Mouse (Mus musculus) spleen, embryonic (tissue): ENCODE data around the gene Uevld.
"Not testable (repeated sequence)": the region's sequence is repeated elsewhere in the genome, so short reads cannot be mapped to it uniquely, and the experiment has no call there.

ENCODE experiments used
- CTCF ChIA-PET: fragments of 350-600 bp; sonication (Branson Sonifier 250); formaldehyde crosslinking; loops from one replicate; lab custom pipeline; 2022; lab: Charles Lee

The Uevld gene

DNA sequence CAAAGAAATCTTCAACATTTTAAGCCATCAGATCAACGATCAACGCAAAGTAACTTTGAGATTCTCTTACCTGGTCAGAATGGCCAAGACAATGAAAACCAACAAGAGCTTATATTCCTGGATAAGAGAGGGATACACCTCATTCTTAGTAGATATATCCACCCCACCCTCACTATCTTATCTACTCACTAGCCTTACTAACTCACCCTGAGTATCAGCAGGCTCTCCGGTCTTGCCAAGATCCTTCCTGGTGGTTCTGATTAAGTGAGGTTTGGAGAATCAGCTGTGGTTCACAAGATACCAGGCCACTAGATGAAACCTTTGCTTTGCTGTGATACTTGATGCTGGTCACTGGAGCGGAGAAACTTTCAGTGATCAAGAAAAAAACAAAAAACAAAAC, 16.3 kb upstream of the Uevld start:
- CTCF ChIA-PET = no interaction called here

DNA sequence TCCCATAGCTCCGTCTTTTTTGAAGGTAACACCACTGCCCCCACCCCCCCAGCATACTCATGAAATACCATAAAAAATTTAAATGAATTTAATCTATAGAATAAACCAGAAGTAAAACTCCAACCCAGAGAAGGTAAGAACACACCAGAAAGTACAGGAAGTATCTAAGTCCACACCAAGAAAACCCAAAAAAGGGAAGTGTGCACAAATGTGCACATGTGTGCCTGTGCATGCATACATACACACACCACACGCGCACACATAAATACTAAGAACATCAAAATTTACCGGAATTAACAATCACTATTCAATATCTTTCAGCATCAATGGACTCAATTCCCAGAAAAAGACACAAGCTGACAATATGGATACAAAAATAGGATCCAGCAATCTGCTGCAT, 11.6 kb upstream of the Uevld start:
- CTCF ChIA-PET = interaction anchor here (0.7 kb wide), 1 partner anchor 373 kb away, joined by 5 read pairs; no protein-coding TSS in a partner anchor

DNA sequence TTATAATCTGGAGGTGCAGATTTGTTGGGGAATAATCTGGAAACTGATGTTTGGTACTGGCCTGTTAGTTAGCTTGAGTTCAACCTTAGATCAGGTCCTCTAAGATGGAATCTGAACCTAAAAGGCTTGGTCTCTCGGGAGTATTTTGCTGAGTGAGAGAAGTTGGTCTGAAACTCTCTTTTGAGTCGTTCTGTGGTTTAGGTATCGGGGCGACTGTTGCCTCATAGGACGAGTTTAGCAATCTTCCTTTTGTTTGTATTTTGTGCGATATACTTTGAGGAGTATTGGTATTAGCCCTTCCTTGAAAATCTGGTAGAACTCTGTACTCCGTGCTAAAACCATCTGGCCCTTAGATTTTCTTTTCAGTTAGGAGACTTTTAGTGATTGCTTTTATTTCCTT, 5.7 kb upstream of the Uevld start:
- CTCF ChIA-PET = interaction anchor here (0.6 kb wide), 1 partner anchor 1158 kb away, joined by 3 read pairs; no protein-coding TSS in a partner anchor

DNA sequence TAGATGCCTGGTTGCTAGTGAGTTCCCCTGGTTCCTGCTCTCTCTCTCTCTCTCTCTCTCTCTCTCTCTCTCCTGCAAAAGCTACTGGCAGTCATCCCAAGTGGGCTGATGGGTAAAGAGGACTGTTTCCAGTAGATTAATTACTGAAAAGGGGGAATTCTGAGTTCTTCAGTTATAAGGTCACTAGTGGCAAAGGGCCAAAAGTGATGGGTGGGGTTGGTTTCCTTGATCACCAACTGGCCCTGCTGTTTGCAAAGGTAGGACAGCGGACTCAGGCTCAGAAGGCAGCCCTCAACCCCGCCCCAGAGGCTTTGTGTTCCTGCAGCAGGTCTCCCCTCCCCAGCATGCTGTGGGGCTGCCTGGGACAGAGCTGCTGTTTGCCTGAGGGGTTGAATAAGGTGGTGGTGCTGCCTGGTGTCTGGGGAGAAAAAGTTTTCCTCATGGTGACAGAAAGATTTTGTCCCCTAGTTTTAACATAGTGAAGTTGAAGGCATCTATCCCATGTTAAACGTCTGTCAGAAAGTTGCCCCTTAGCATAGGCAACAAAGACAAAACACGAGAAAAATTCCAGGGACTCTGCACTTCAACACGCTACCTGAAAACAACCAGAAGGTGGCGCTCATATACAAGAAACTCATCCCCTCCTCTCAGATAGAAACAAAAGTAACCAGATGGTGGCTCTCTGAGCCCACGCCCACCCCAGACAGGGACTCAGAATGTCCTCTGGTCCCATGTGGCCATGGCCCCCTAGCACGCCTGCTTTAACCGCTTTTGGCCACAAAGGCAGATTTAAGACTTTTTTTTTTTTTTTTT, 4.7 kb upstream of the Uevld start:
- CTCF ChIA-PET = no interaction called here

DNA sequence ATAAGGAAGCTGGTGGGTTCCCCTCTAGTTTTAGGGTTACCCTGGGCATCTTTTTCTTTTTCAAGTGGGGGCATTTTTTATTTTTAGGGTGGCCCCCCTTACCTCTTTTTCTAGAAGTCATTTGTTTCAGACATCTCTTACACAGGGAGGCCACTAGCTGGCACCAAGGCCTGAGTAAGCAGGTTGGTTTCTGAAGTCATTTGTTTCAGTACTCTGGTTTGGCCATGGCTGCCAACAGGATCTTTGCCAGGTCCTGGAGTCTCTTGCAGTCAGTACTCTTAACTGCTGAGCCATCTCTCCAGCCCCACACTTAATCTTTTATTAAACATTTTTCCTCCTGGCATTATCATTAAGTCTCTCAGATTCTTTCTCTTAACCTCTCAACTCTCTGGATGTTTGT, 3.8 kb upstream of the Uevld start:
- CTCF ChIA-PET = no interaction called here

DNA sequence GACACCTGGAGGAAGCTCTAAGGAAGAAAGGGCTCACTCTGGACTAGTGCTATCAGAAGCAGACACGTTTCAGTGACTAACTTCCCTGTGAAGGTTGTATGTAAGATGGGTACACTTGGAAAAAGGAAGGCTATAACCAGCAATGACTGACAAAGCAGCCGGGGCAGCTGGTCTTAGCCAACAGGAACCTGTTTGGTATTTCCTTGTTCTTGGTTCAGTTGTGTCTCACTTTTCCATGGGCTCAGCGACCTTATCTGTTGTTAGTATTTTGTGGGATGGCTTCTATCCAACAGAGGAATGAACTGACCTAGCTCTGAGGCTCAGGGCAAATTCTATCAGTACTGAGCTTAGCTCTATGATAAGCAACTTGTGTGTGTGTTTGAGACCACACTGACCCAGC, 2.7 kb upstream of the Uevld start:
- CTCF ChIA-PET = interaction anchor here (0.6 kb wide), 1 partner anchor 188 kb away, joined by 4 read pairs; no protein-coding TSS in a partner anchor

DNA sequence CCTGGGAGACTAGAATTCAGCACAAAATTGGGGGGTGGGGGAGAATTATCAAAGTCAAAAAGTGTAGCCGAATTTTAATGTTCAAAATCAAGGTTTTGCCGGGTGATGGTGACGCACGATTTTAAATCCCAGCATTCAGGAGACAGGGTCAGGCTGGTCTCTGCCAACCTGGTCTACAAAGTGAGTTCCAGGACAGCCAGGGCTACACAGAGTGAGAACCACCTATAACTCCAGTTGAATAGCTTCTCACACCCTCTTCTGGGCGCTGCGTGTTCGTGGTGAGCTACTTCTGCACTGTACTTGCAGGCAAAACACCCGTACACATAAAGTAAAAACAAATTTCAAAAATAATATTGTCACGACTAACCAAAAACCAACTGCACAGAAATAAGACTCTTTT, 526 bp upstream of the Uevld start:
- CTCF ChIA-PET = interaction anchor here (0.7 to 0.9 kb wide), 2 partner anchors 49 to 191 kb away, joined by 3 to 14 read pairs; no protein-coding TSS in a partner anchor

DNA sequence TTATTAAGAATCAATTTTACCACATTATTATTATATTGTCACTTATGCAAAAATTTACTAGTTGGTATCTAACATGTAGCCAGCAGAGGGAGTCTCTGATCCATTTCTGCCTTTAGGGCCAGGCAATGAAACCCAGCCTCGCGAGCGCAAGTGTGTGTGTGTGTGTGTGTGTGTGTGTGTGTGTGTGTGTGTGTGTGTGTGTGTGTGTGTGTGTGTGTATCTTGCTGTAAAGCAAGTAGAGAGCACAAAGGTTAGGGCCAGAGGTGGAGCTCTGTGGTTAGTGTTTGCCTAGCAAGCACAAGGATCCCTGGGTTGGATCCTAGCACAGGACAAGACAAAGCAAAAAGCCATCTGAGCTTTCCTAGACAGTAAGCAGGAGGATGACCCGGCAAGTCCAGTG, 22.5 kb downstream of the Uevld start:
- CTCF ChIA-PET = interaction anchor here (0.6 to 0.7 kb wide), 3 partner anchors 15 to 84 kb away, joined by 4 to 5 read pairs (median 5); no protein-coding TSS in a partner anchor

DNA sequence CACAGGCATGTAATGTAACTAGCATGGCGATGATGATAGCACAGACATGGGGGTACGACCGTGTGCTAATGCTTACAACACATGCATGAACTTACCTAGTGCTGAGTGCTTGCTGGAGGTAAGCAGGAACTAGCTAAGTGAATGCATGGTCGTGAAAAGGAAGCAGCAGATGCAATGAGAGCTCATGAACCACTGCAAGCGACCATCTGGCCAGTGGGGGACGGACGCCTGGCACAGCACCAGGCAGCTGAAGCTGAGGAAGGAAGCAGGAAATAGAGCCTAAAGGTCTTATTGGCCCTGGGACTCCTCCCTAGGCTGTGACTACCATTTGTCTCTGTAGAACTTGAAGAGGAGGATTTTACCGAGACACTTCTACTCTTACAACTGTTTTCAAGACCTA, 23.5 kb downstream of the Uevld start:
- CTCF ChIA-PET = no interaction called here

DNA sequence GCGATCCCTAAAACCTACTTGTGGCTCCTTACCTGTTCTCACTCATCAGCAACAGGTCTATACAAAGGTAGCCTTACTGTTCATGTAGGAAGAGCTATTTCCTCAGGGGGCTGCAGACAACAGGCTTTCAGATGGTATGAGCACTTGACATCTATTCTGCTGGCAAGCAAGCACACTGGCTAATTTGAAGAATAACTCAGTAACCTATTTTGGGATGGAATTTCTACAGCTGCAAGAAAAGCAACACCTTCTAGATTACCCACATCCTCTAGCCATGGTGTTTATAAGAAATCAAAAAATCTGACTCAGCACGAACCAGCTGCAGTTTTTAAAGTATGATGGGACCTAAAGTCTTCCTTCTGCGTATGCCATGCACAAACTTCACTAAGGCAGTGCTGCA, 27.0 kb downstream of the Uevld start:
- CTCF ChIA-PET = no interaction called here

DNA sequence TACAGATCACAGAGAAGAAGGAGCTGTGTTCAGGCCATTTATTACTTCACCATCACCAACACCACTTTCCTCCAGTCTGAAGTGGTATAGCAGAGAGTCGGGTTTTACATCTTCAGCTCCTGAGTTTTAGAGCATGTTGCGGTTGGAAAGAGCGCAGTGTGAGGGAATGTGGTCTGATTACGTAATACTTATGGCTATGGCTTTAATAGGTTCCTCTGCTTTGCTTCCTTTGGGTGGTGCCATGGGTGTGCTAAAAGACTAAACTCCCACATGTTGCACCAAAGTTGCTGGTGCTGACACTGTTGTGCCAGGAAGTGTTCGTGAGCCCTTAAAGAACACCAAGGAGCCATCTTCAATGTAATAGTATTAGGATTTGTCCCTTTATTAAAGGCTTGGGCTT, 30.0 kb downstream of the Uevld start:
- CTCF ChIA-PET = no interaction called here

DNA sequence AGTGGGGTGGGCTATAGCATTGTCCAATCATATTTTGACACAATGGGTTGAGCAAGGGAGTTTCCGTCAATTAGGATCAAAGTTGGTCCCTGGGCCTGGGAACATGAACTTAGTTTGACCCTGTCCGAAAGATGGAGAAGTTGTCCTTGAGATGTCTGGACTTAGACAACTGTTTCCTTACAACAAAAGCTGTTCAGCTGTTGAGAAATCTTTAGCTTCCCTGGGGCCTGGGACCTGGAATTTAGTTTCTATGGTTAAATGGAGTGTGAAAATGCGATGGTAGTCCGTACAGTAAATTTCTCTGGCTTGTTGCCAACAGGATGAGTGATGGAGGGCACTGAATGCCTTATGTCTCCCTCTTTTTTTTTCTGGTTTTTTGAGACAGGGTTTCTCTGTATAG, 36.3 kb downstream of the Uevld start:
- CTCF ChIA-PET = interaction anchor here (0.6 kb wide), 1 partner anchor 137 kb away, joined by 4 read pairs; no protein-coding TSS in a partner anchor

DNA sequence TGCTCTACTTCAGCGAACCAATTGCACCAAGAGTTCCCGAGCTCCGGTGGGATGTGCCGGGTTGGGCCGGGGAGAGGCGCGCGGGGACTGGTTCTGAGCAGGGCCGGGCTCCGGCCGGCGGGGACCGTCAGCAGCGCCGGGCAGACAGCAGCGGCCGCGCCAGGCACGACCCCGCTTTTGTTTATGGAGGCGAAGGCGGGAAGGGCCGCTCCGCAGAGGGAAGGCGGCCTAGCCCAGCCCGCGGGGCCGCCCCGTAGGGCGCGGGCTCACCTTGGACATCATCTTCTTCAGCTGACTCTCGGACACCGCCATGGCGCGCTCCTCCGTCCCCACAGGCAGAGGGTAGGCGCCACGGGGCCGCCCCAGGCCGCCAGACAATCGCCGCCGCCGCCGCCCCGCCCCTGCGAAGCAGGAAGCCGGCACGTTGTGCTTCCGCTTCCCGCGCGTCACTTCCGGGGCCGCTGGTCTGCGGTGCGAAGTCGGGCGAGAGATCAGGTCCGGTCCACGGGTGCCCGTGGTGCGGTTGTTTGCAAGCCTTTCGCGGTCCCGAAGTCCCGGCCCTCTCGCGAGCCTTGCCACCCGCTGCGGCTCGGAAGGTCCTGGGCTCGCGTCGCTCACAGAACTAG, 38.7 kb downstream of the Uevld start, which contains the start of gene Tsg101:
TSS of gene Tsg101 (minus strand) at position 419 of the 626 bp plus-strand sequence.
- CTCF ChIA-PET = interaction anchor here (0.6 kb wide), 1 partner anchor 86 kb away, joined by 4 read pairs; no protein-coding TSS in a partner anchor

DNA sequence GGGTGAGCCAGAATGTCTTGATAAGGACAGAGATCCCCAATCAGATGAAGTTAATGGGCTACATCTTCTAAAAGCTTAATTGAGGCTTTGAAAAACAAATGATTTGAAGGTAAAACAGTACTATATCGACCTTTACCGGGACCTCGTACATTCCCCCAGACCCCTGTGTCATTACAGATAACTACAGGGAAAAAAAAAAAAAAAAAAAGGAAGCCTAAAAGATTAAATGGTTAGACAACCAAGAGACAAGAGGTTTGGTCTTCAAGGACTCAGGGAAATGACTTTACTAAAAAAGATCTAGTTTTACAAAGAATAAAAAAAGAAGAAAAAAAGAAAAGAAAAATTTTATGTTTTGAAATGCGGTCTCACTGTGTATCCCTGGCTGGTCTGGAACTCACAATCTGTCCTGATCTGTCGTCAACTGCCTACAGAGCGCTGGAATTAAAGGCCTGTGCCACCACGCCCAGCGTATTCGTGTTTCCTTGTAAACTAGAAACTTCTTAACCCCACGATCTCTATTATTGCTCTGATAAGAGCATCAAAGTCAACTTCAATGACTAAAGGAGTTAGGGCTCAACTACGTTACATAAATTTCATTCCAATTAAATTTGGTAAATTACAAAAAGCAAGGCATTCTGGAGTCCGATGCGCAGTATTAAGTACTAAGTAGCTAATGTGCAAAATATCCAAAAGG, 39.5 kb downstream of the Uevld start:
- CTCF ChIA-PET = interaction anchor here (0.6 kb wide), 1 partner anchor 87 kb away, joined by 4 read pairs; no protein-coding TSS in a partner anchor

DNA sequence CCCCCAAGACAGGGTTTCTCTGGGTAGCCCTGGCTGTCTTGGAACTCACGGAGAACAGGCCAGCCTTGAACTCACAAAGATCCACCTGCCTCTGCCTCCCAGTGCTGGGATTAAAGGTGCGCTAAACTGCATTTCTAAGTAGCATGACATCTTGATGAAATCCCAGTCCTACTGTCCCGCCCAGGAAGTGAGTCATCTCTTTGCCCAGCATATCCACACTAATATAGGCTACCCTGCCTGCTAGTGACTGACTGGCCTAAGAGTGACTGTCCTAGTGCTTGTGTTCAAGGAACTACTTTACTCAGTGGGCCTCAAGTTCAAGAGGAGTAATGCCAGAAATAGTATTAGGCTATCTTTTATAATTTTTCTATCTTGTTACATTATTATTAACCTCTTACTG, 42.0 kb downstream of the Uevld start:
- CTCF ChIA-PET = no interaction called here

DNA sequence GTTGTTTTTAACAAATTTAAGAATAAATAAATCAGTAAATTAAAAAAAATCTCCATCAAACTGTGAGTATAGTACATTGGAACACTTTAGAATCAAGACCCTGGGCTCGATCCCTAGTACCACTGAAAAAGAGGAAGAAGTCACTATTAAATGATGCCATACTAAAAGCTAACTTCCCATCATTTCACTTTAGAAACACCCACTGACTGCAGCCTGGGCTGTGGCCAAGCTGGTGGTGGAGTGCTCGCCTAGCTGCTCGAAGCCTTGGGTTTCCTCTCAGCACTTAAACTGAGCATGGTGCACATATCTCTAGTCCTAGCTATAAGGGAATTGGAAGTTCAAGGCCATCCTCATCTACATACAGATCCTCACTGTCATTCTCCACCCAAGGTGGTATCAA, 47.1 kb downstream of the Uevld start:
- CTCF ChIA-PET = no interaction called here

DNA sequence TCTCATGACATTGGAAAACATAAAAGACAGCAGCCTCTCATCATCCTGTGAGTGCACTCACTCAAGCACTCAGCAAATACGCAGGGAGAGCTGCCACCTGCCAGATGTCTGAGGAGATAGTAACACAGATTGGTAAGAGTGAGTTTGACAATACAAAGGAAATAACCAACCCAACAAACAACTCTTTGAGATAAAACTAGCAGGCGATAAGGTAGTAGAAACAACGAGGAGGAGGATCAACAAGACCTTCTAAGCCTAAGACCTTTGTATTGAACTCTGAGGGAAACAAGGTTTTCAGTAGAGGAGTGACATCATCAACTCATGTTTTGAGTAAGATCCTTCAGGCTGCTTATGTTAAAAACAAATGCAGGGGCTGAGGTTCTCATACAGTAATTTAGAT, 59.0 kb downstream of the Uevld start:
- CTCF ChIA-PET = no interaction called here

DNA sequence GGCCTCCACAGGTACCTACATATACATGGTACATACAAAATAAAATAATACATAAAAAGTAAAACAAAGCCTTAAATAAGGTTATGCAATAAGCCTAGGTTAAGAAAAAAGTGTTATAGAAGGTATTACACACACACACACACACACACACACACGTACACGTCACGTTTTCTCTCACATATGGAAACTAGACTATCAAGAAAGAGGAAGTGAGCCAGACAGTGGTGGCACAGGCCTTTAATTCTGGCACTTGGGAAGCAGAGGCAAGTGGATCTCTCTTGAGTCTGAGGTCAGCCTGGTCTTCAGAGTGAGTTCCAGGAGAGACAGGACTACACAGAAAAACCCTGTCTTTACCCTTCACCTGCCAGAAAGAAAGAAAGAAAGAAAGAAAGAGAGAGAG, 62.8 kb downstream of the Uevld start:
- CTCF ChIA-PET = interaction anchor here (0.7 kb wide), 1 partner anchor 999 kb away, joined by 4 read pairs; the partner anchor contains the start of gene Tmem143

DNA sequence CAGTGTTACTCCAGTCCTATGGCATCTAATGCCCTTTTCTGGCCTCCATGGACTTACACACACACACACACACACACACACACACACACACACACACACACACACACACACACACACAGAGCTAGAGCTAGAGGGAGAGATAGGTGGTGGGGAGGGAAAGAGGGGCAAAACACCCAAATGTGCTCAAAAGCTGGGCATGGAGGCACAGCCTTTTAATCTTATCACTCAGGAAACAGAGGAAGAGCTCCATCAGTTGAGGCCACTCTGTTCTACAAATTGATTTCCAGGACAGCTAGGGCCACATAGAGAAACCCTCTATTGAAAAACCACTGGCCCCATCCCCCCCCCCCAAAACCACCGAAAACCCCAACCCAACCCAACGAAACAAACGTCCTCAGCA, 75.0 kb downstream of the Uevld start:
- CTCF ChIA-PET = no interaction called here

DNA sequence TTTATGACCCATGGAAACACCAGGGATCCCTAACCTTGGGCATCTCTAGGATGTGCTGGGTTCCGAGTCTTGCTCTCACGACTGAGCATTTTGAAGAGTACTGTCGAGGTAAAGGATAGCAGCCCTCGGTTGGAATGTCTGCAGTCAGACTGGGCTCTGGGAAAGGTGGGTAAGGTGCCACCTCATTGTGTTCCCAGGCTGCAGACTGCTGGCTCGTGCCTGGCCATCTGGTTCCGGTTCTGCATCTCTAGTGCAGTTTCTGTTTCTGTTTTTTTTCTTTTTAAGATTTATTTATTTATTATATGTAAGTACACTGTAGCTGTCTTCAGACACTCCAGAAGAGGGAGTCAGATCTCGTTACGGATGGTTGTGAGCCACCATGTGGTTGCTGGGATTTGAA, 76.4 kb downstream of the Uevld start:
- CTCF ChIA-PET = not testable (repeated sequence)

DNA sequence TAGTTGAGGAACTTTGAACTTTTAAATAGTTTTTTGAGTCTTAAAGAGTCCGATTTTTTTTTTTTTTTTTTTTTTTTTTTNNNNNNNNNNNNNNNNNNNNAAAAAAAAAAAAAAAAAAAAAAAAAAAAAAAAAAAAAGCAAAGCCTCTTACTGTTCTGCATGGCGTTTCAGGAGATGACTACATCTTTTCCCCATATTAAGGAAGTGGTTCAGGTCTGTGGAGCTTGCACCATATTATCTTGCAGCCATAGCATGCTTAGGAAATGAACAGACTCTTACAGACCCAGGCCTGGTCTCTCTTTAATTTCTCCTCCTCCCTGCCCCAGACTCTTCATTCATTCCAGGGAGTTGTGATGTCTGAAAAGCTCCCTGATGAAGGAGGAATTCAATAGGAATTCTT, 77.3 kb downstream of the Uevld start:
- CTCF ChIA-PET = no interaction called here

DNA sequence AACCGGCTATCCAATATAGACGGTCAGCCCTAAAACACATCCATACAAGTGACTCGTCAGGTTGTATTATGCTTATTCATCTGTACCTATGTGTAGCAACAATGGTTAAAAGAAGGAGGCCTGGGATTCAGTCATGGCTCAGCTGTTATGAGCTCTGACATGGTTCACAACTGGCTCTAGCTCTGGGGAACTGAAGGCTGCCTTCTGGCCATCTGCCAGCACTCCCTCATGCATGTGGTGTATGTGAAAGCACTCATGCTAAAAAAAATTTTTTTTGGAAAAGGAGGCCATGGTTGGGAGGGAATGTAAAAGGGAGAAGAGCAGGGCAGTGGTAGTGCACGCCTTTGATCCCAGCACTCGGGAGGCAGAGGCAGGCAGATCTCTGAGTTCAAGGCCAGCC, 78.5 kb downstream of the Uevld start:
- CTCF ChIA-PET = no interaction called here
